Mouse (Mus musculus) erythroid progenitor cell, adult 5-6 weeks (primary cell): ENCODE measurements around the gene D330020A13Rik. TPM values are rescaled to one million over a fixed set of nuclear protein-coding genes. Genes with fewer than 3 reads are reported as not detected.
"Not testable (repeated sequence)": the region's sequence is repeated elsewhere in the genome, so short reads cannot be mapped to it uniquely, and the experiment has no call there.

Experiments used
- ATAC-seq: replicated peaks from 2 replicates; pipeline ENCODE4 v1.8.0; 2016; ENCODE audit warnings: moderate number of reproducible peaks, mild to moderate bottlenecking, moderate TSS enrichment, inconsistent platforms; ENCODE audit not compliant: poor library complexity, low FRiP score, severe bottlenecking
- total RNA-seq, 2 experiments: library from RNA; stranded (forward) in 1 of 2; stranded (reverse) in 1 of 2; fragments of 150-400 nt in 1 of 2; fragments of 186-747, 209-891 nt in 1 of 2; gene quantifications; 2 replicates each; pipeline versions ENCODE4 v1.2.3 to v1.2.4; 2015 to 2017; ENCODE audit warnings: low replicate concordance in 2 of 2

The D330020A13Rik gene
- total RNA-seq, 2 experiments from 2014 or later = not detected

GRCm38 (mm10) chr6:120291396-120292009 is 2.7 kb upstream of the D330020A13Rik start:
- ATAC-seq = no peak

- ATAC-seq = no peak
Observed at GRCm38 (mm10) chr6:120294785-120295133, 595 bp downstream of the D330020A13Rik start.

- not testable (repeated sequence) for ATAC-seq
Observed at GRCm38 (mm10) chr6:120296589-120296988, 2.4 kb downstream of the D330020A13Rik start.

GRCm38 (mm10) chr6:120301137-120301536 is 7.0 kb downstream of the D330020A13Rik start:
- no peak for ATAC-seq

- no peak for ATAC-seq
Observed at GRCm38 (mm10) chr6:120302755-120303316, 8.7 kb downstream of the D330020A13Rik start.

GRCm38 (mm10) chr6:120306859-120307594 is 12.9 kb downstream of the D330020A13Rik start:
- ATAC-seq = no peak

GRCm38 (mm10) chr6:120309338-120309737 is 15.2 kb downstream of the D330020A13Rik start:
- no peak for ATAC-seq

GRCm38 (mm10) chr6:120309787-120310186 is 15.6 kb downstream of the D330020A13Rik start:
- no peak for ATAC-seq

GRCm38 (mm10) chr6:120312443-120312842 is 18.3 kb downstream of the D330020A13Rik start:
- no peak for ATAC-seq

GRCm38 (mm10) chr6:120318303-120318940 is 24.3 kb downstream of the D330020A13Rik start:
- ATAC-seq = no peak

GRCm38 (mm10) chr6:120319129-120319528 is 25.0 kb downstream of the D330020A13Rik start:
- ATAC-seq = no peak

GRCm38 (mm10) chr6:120320369-120320768 is 26.2 kb downstream of the D330020A13Rik start:
- no peak for ATAC-seq

- peak; percentile 86 for ATAC-seq
Observed at GRCm38 (mm10) chr6:120324295-120324927, 30.2 kb downstream of the D330020A13Rik start.

- no peak for ATAC-seq
Observed at GRCm38 (mm10) chr6:120332351-120332750, 38.2 kb downstream of the D330020A13Rik start.

- ATAC-seq = no peak
Observed at GRCm38 (mm10) chr6:120343992-120344391, 49.8 kb downstream of the D330020A13Rik start.

Other genes starting within 250 kb of the D330020A13Rik start
- gene Ninj2, start 201.0 kb upstream of the D330020A13Rik start, total RNA-seq (2015; ENCODE audit: low replicate concordance) = 3.6 TPM in 1 of 2 replicates, not detected in the other
- not detected in 2 replicates for gene Ninj2, start 201.0 kb upstream of the D330020A13Rik start, total RNA-seq (2017; ENCODE audit: low replicate concordance)
- 0.42 TPM in 1 of 2 replicates, not detected in the other for gene B4galnt3, start 195 bp downstream of the D330020A13Rik start, total RNA-seq (2015; ENCODE audit: low replicate concordance)
- 1.0 and 1.9 TPM in 2 replicates for gene B4galnt3, start 195 bp downstream of the D330020A13Rik start, total RNA-seq (2017; ENCODE audit: low replicate concordance)
- 20.2 and 44.4 TPM in 2 replicates for gene Kdm5a, start 69.8 kb downstream of the D330020A13Rik start, total RNA-seq (2015; ENCODE audit: low replicate concordance)
- gene Kdm5a, start 69.8 kb downstream of the D330020A13Rik start, total RNA-seq (2017; ENCODE audit: low replicate concordance) = 97.5 and 109 TPM in 2 replicates
- gene Ccdc77, start 70.0 kb downstream of the D330020A13Rik start, total RNA-seq (2015; ENCODE audit: low replicate concordance) = 52.0 and 55.1 TPM in 2 replicates
- 74.8 and 113 TPM in 2 replicates for gene Ccdc77, start 70.0 kb downstream of the D330020A13Rik start, total RNA-seq (2017; ENCODE audit: low replicate concordance)
- gene Il17ra, start 168.9 kb downstream of the D330020A13Rik start, total RNA-seq (2015; ENCODE audit: low replicate concordance) = 8.4 and 11.5 TPM in 2 replicates
- gene Il17ra, start 168.9 kb downstream of the D330020A13Rik start, total RNA-seq (2017; ENCODE audit: low replicate concordance) = 10.5 and 11.7 TPM in 2 replicates
- not detected in 2 replicates for gene Tmem121b, start 199.4 kb downstream of the D330020A13Rik start, total RNA-seq (2015; ENCODE audit: low replicate concordance)
- not detected in 2 replicates for gene Tmem121b, start 199.4 kb downstream of the D330020A13Rik start, total RNA-seq (2017; ENCODE audit: low replicate concordance)
- gene Hdhd5, start 237.0 kb downstream of the D330020A13Rik start, total RNA-seq (2015; ENCODE audit: low replicate concordance) = 2.1 and 4.0 TPM in 2 replicates
- gene Hdhd5, start 237.0 kb downstream of the D330020A13Rik start, total RNA-seq (2017; ENCODE audit: low replicate concordance) = 3.4 and 9.1 TPM in 2 replicates